Mouse (Mus musculus) heart, adult 8-10 months (tissue): ENCODE data around the gene Zfyve1. TPM values are rescaled to one million over a fixed set of nuclear protein-coding genes. Genes with fewer than 3 reads are reported as not detected.

Source experiments
- DNase-seq: peaks from one replicate; pipeline ENCODE4 v3.0.0; 2022; ENCODE audit warnings: low spot score
- total RNA-seq, 4 experiments: library from RNA; stranded (reverse); gene quantifications; 2 replicates each; pipeline ENCODE4 v1.2.4; 2022

The Zfyve1 gene
- total RNA-seq, 4 experiments from 2014 or later = 12.4 to 16.9 (median 14.4) TPM

DNA sequence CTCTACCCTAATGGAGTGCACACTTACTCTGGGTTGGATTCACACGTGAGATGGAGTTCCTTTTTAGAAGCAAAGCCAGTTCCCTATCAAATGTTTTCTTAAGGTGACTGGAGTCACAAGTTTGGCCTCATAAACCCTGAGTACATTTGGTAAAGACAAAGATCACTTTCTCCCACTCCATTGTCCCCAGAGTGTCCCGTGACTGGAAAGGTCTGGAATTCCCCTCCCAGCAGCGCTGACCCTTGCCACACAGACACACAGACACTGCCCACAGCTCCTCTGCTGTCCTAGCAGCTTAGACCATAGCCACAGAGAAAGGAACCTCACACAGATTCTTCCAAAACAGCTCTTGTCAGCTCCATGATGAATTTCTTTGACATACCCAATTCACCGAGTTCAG, 14.9 kb downstream of the Zfyve1 start:
- no peak for DNase-seq

DNA sequence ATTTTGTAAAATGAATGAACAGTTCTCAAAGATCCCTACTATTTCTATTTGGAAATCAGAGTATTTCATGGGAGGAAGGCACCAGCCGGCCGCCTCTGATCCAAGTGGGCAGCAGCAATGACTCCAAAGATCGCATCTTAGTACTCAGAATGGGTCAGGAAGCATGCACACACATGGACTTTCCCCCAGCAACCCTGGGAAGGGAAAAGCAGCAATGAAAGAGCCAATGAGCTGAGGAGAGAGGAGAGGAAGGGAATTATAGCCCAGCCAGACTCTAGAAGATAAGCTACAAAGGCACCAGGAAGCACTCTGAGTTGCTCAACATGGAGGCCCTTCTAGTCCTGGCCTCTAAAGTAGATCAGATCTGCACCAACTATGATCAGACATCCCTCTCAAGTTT, 16.7 kb downstream of the Zfyve1 start:
- DNase-seq = no peak

DNA sequence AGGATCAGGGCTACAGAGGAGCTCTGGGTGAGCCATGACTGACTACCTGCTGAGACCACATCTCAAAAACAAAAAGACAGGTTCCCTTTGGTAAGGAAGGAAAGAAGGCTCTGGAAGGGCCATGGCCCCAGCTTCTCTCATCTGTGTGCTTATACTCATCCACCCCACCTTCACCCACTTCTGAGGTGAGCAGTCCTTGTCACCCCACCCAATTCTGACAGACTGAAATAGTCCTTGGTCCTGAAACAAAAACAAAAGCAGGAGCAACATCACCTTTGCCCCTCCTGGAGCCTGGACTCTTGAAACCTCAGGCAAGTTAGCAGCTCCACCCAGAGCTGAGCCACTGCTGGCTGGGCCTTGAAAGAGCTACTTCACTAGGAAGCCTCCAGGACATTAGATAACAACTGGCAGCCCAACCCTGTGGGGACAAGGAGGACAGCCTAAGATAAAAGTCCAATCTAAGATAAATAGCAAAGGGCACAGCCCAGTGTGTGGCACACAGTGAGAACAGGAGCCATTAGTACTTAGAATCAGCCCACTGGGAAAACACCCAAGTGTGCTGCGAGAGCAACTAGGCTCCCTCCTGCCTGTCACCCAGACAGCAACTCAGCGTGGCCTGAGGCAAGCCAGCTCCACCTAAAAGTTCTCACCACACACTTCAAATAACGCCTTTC, 18.0 kb downstream of the Zfyve1 start:
- DNase-seq = peak; percentile 12

DNA sequence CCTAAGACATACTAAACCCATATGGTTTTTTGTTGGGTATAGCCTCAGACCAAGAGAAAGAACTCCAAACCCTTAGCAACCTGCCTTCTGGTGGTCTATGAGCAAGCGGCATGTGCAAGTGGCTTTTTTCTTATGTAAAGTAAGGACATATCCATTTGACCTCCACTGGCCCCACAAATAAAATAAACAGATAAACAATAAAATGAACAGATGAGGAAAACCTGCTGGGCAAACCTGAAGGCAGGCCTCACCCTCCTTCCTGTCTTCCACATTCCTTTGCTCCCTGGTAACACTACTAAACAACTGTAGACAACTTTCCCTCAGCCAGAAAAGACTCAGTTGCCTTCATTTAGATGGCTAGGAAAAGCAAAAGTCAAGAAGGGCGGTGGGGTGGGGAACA, 18.7 kb downstream of the Zfyve1 start:
- no peak for DNase-seq

DNA sequence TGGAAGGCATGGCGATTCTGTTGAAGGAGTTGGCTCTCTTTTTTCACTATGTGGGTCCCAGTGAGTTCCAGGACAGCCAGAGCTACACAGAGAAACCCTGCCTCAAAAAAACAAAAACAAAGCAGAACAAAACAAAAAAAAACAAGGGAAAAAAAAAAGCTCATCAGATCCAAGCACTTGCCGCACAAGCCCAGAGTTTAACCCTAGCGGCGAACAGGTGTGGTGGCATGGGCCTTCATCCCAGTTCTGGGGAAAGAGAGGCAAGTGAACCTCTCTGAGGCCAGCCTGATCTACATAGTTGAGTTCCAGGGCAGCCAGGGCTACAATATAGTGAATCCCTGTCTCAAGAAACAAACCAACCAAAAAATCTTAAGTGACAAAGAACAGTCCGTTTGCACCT, 19.6 kb downstream of the Zfyve1 start:
- no peak for DNase-seq

DNA sequence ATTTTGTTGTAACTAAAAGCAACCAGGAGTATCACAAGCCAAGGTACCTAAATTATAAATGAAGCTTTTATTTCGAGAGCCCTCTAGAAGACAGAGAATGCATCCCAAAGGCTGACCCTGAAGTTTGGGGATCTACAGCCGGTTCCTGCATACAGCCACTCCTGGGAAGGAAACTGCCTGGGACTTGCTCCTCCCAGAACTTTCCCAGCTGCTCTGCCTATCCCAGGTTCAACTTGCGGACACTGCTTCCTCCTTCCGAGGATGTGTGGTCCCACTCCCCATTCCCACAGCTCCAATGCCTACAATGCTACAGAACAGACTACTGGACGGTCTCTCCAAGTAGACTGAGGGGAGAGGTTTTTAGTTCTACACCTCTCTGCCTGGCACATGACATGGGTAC, 24.3 kb downstream of the Zfyve1 start:
- no peak for DNase-seq

DNA sequence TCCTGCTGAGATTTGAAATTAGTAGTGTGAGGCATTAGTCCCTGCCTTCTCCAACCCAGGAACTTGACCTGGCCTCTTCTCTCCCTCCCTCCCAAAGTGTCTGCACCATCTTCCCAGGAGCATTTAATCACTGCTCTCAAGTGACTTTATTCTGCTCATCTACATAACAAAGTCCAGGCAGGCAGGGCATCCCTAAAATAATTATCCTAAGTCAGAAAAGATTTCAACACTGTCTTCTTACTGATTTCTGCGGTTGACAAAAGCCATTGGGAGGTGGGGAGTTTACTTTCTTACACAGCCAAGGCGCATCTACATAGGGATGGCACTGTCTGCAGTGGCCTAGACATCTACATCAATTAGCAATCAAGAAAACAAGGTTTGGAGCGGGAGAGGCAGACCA, 27.2 kb downstream of the Zfyve1 start:
- no peak for DNase-seq

DNA sequence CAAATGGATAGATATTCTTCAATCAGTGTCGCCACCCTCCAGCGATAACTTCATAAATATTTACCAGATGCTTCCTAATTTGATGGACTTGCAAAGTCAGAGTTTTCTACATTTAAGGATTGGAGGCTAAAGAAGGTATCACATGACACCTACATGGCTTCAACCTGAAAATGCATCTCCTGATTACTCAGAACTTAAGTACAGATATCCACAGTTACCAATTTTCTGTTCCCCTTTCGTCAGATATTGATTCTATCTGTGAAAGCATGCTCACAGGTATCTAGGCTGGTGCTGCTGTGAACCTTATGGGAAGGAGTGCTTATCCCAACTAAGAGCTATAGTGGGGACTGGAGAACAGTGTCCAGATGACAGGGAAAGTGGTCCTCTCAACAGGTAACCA, 34.4 kb downstream of the Zfyve1 start:
- no peak for DNase-seq

DNA sequence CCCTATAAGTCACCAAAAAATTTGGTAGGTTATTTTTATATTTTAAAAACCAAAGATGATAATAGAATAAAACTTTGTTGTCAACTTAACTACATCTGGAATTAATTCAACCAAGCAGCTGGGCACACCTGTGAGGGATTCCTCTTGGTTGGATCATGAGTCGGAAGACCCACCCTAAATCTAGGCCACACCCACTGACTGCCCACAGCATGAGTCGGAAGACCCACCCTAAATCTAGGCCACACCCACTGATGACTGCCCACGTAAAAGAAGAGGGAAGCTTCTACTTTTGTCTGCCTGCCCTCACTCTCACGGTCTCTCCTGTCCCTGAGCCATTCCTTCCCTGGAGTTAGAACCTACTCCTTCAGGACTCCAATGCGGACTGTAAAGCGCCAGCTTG, 36.8 kb downstream of the Zfyve1 start:
- no peak for DNase-seq

DNA sequence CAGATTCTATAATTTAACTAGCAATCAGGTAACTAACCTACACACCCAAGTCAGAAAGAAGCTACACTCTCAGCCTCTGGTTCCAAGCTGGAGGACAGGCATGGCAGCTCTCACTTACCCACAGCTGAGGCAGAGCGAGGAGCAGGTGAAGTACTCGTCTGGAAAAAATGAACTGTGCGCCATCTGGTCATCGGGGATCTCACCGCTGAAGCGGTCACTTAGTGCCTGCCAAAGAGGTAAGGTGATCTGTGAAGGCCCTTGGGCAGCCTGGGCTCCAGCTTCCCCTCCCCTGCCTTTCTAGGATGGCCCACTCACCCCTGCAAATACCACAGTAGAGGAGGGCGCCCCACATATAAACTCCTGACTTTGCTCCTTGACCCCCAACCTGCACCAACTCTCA, 38.5 kb downstream of the Zfyve1 start:
- no peak for DNase-seq

DNA sequence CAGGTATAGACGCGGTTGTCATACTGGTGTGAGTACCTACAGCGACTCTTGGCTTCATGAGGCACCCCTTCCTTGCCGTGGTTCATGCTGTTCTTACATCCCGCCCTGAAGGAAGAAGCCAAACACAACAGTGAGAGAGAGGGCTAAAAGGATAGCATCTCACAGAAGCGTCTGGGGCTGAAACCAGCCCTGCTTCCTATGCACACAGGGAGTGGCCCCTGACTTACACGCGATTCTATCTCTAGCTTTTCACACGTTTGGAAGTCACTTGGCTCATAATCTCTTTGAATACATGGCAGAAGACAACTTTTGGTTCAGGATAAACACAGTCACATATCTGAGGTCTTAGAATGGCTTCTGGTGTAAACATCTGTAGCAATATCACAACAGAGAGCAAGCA, 41.4 kb downstream of the Zfyve1 start:
- no peak for DNase-seq

DNA sequence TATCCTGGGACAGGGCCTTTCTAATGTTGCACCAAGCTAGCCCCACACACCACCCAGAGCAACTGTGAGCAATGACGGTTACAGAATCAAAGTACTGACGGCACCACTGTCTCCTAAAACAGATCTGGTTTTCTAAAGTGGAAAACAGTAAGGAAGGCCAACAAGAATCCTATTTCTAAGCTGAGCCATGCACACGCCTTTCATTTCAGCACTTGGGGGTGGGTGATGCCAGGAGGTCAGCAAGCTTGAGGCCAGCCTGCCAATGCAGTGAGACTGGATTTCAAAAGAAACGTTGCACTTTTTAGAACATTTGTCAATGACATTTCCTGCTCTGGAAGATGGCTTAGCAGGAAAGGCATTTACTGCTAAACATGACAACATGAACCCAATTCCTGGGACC, 43.2 kb downstream of the Zfyve1 start:
- no peak for DNase-seq

DNA sequence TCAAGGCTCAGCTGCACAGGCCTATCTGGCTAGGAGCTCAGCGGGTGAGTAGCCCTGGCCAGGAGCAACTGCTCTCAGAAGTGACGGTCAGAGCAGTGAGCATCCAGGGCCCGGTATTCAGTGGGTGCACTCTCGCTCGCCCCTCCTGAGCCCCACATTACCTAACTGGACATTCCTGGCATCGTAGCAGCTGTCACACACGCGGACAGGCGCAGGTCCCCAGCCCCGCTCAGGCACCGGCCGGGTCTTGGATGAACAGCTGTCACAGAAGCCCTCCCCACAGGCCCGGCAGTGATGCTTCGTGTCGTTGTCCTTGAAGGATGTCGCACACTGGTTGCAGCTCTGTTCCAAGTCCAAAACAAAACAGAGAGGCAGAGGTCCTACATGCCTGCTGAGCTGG, 45.7 kb downstream of the Zfyve1 start:
- no peak for DNase-seq

DNA sequence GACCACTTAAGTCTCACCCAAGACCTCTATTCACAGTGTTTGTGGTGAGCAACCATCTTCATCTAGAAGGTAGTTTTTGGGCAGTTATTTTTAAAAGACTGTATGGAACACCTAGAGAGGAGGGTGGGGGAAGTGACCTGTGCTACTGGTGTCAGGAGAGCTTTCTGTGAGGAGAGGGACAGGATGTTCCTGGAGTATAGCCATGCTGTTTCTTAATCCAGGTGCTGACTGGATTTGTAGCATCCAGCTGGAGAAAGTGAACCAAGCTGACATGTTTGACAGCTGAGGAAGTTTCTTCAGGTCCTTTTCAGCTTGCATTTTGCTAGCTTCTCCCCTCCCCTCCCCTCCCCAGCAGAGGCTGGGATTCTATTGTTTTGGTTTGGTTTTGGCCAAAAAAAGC, 52.2 kb downstream of the Zfyve1 start:
- no peak for DNase-seq

DNA sequence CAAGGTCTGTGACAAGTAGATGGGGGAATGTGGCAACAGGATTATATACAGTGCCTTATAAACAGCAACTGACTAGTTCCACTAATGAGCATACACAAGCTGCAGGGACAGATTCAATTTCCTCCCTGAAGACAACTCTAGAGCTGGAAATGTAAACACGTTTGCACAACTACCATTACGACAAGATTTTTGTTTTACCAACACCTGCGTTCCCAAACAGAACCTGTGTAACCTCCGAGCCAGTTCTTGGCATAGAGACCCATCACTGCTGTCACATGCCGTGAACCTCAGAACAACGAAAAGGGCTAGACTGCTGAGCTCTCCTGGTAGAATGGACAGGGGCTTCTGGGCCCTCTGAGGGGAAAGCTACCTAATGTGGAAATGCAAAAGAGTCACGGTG, 53.0 kb downstream of the Zfyve1 start:
- DNase-seq = no peak

DNA sequence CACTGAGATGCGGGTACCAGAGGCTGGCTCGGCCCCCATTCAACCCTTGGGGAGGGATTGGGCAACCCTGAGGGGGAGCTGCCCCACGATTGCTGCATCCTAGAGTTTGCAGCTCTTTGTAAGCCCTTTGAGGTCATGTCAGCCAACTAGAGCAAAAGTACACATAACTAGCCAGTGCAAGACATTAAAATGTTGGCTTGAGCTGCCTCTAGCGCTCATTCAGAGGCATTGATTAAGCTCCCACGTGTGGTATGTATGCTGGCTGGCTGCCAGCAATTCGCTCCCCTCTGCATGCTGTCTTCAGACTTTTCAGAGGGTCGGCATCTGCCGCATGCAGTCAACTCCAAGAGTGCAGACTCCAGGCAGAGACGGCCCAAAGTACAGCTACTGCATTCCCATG, 61.0 kb downstream of the Zfyve1 start:
- DNase-seq = no peak

DNA sequence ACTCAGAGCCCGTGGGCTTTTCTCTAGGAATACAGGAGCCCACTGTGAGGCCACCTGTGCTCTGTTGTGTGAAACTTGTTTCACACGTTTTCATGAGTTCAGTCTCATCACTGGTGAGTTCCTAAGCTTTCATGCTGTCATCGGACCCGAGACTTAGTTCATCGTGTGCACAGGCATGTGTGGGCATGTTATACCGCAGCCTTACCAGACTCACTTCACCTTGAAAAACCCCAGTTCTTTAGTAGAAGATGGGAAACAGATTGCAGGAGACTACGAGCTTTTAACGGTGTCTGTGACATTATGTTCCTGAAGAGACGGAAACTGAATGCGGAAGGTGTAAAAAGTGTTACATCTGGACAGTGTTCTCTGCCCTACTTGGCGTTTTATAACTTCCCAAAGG, 61.6 kb downstream of the Zfyve1 start:
- DNase-seq = no peak

DNA sequence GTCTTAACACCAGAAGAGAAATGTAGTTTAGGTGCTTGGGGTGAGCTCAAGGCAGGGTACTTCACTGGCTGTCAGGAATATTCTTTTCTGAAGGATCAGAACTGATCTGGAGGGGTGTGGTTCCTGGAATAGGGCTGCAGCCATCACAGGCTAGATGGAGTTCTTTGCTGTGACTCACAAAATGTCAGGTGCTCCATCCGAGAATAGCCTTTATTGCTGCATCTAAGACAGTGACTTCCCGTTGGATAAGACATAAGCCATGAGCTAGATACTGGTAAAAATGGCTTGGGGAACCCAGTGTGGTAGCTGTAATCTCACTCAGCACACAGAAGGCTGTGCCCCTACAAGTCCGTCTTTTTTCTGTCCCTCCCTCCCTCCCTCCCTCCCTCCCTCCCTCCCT, 62.8 kb downstream of the Zfyve1 start:
- no peak for DNase-seq

DNA sequence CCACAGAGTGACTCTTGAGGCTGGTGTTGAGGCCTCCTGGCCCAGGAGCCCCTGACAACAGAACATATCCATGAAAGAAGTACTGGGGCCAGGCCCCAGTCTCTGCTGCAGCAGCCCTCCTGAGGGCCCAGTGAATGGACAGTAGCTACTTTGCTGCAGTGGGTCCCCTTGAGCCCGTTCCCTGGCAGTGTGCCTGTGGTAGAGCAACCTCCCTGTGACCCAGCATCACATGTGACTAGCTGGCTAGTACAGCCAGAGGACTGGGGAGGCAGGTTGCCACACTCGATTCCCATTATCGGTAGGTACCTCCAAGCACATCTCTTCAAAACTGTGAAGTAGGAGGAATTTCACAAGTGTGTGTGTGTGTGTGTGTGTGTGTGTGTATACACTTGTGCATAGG, 64.1 kb downstream of the Zfyve1 start:
- DNase-seq = no peak

DNA sequence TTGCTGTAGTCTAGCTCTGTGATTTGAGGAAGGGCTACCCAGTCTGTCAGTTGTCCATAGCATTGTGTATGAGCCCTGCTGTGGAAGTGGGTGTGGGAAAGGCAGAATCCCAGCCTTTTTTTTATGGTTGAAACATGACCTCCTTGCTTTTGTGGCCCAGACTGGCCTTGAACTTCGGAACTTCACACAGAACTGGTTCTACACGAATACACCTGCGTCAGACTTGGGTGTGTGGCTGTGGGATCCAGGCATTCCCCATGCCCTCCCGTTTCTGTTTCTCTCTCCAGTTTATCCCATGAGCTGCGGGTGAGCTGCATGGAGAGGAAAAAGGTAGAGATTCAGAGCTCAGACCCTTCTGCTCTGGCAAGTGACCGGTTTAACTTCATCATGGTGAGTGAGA, 65.0 kb downstream of the Zfyve1 start:
- no peak for DNase-seq

DNA sequence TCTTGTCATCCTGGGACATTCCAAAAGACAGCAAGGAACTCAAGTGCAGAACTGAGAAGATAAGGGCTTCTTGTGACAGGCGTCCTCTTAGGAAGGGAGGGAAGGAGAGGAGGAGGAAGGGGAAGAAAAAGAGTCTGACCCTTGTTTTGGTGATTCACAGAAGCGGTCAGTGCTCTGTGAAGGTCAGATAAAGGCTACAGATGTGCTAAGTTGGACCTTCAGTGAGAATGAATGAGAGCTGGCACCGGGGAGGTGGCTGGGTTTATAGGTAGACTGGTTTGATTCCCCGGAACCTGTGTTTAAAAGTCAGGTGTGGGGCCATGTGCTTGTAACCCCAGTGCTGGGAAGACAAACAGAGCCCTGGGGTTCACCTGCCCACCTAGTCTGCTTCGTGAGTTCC, 68.4 kb downstream of the Zfyve1 start:
- no peak for DNase-seq

DNA sequence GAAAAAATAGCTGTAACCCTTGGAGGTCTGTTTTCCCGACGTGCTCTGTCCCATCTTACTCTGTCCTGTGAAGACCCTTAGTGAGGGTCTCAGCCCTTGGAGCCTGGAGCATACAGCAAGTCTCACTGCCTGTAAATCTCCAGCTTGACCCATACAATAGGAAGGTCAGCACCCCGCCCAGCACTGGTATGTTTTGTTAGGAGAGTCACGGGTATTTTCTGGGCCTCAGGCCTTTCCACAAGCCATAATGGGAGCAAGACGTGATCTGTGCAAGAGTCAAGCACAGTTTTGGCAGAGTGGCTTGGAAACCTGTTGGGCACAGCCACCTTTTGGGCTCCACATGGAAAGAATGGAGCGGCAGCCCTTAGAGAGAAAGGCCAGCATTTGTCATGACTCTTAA, 69.2 kb downstream of the Zfyve1 start:
- DNase-seq = no peak

DNA sequence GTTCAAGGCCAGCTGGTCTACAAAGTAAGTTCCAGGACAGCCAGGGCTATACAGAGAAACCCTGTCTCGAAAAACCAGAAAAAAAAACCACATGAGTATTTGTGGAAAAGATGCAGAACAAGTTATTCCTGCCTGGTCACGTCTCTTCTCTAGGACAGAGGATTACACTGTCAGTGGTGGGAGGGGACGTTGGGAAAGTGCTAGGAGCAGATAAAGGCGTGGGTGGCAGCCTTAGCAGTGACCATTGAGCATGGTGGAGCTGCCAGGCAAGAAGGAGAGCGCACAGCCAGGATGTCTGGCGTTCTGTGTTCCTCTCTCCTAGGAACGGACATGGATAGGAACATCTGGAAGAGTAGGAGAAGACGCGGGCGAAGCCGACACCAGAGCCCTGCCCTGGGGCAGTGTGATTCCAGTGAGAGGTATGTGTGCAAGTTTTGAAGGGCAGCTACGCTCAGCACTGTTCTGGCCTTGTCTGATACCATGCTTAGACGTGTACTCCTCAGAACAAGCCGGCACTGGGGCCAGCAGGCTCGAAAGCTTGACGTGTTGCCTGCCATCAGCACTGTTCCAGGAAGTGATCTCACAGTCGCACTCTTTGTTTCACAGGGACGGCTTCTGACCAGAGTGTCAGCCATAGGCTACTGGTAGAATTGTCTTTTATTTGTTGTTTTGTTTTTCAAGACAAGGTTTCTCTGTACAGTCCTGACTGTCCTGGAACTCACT, 71.0 kb downstream of the Zfyve1 start:
- DNase-seq = no peak

DNA sequence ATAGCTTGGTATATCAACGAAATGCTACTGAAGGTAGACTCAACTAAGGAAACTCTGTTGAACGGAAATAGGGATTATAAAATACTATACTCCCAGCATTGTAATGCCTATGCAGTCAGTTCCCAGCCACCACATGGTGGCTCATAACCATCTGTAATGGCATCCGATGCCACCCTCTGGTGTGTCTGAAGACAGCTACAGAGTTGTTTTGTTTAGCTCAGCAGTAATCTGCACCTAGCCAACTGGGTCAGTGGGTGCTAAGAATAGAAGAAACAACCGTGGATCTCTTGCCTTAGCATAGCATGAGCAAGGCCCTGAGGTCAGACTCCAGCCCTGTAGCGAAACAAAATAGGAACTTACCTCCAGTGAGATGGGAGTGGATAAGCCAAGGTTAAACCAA, 72.7 kb downstream of the Zfyve1 start:
- DNase-seq = no peak
